Mouse (Mus musculus) embryonic facial prominence, embryonic 13.5 days (tissue): ENCODE data around the gene Asic4. TPM values are rescaled to one million over a fixed set of nuclear protein-coding genes. Genes with fewer than 3 reads are reported as not detected.

Source experiments
- ATAC-seq: fragments of 200-750 bp; cut with Nextera tagmentation; 2 replicates; pipeline ENCODE4 v1.8.0; 2017; ENCODE audit warnings: low read depth; ENCODE audit not compliant: insufficient number of reproducible peaks, insufficient read depth, low FRiP score, low TSS enrichment
- H3K27ac ChIP-seq: fragments of 300-500 bp; sonication (generic); 2 replicates; pipeline ENCODE4 v1.5.1; 2015; ENCODE audit warnings: moderate library complexity, mild to moderate bottlenecking, inconsistent platforms
- H3K27me3 ChIP-seq: fragments of 300-500 bp; sonication (generic); 2 replicates; pipeline ENCODE4 v1.6.1; 2015; ENCODE audit warnings: mild to moderate bottlenecking, inconsistent platforms
- H3K36me3 ChIP-seq: fragments of 300-500 bp; sonication (generic); 2 replicates; pipeline ENCODE4 v1.6.1; 2015; ENCODE audit warnings: mild to moderate bottlenecking, inconsistent platforms
- H3K4me1 ChIP-seq: fragments of 300-500 bp; sonication (generic); 2 replicates; pipeline ENCODE4 v1.6.1; 2015; ENCODE audit warnings: inconsistent platforms
- H3K4me2 ChIP-seq: fragments of 300-500 bp; sonication (generic); 2 replicates; pipeline ENCODE4 v1.6.1; 2015; ENCODE audit warnings: moderate library complexity, mild to moderate bottlenecking, inconsistent platforms
- H3K4me3 ChIP-seq: fragments of 300-500 bp; sonication (generic); 2 replicates; pipeline ENCODE4 v1.5.1; 2015; ENCODE audit warnings: mild to moderate bottlenecking, inconsistent platforms
- H3K9ac ChIP-seq: fragments of 300-500 bp; sonication (generic); 2 replicates; pipeline ENCODE4 v1.6.1; 2015; ENCODE audit warnings: mild to moderate bottlenecking, inconsistent platforms
- H3K9me3 ChIP-seq: fragments of 300-500 bp; sonication (generic); 2 replicates; pipeline ENCODE4 v1.6.1; 2016; ENCODE audit warnings: inconsistent platforms
- WGBS: fragments of 180-500 bp; shearing (Covaris S2); methylation state at CpG from one replicate; pipeline ENCODE4 v1.1.7; 2015; ENCODE audit warnings: mixed read lengths; 5-methylcytosine and 5-hydroxymethylcytosine counted together
- polyA plus RNA-seq: library from polyadenylated mRNA; unstranded; fragments of >200 nt; fragmentation: Nextera tagmentation; extraction: Ambion mirVana; gene quantifications from 2 replicates; pipeline ENCODE4 v1.2.1, GENCODE M21; 2015

Gene Asic4
- polyA plus RNA-seq, 1 experiment from 2014 or later: 0.45 TPM

DNA sequence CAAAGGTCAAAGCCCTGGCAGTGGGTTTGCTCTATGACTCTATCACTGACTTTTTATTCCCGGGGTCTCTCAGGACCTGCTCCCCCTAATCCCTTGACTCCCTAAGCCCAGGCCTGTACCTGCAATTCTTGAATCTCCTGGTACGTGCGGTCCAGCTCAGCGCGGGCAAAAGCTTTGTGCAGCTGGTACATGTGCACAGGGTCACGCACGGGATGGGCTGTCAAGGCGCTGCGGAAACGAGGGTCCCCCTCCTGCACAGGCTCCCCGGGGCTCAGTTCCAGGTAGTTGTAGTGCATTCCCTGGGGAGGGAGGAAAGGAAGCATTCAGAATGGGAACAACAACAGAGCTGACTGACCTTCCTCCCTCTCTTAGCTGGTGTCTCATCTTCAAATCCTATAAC is 26.2 kb downstream of the Asic4 start:
- Histone ChIP-seq H3K27ac (no peak overlapping the region), H3K27me3 (peaks cover 17% of the 10 kb centered on the region), H3K4me3 (no peak overlapping the region), H3K9ac (no peak overlapping the region), H3K4me2 (no peak overlapping the region), H3K4me1 (peaks cover 30% of the 10 kb centered on the region), H3K36me3 (peaks cover 48% of the 10 kb centered on the region), H3K9me3 (no peaks in the 10 kb centered on the region)
- 95% methylated on average over 11 of the region's 11 CpGs for WGBS
- no peak for ATAC-seq

DNA sequence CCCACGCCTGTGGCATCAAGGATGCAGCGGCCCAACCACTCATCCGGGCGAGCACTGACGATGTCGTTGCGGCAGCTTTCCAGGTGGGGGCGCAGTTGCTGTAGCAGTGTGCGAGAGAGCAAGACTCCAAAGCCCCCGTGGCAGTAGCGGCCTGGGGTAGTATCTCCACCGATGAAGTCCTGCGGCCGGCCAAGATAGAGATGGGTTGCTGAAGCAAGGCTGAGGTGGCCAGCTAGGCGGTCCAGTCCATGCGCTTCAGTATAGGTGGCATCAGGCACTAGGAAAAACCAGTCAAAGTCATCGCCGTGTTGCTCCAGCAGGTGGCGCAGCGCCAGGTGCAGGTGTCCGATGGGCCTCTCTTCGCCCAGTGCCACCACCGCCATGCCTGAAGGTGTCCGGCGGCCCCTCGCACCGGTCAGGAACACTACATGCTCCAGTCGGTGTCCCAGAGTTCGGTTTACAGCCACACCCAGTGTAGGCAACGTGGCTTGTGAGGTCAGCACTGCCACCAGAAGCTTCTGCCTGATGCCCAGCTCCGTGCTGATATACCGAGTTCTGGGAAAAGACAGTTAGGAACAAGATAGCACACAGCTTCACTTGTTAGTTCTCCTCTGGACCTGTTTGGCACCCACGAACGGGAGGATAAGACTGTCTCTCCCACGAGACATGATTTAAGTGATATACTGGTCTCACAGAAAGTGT is 27.2 kb downstream of the Asic4 start:
- no peak overlapping the region for H3K27ac ChIP-seq
- H3K36me3 ChIP-seq: peaks cover 44% of the 10 kb centered on the region
- WGBS: 12% methylated on average over 35 of the region's 35 CpGs
- H3K4me1 ChIP-seq: peaks cover 30% of the 10 kb centered on the region
- no peak overlapping the region for H3K9ac ChIP-seq
- H3K4me3 ChIP-seq: peak overlapping the region; percentile 85
- peak overlapping the region; percentile 86 for H3K4me2 ChIP-seq
- H3K27me3 ChIP-seq: peaks cover 27% of the 10 kb centered on the region
- no peak for ATAC-seq
- no peaks in the 10 kb centered on the region for H3K9me3 ChIP-seq

DNA sequence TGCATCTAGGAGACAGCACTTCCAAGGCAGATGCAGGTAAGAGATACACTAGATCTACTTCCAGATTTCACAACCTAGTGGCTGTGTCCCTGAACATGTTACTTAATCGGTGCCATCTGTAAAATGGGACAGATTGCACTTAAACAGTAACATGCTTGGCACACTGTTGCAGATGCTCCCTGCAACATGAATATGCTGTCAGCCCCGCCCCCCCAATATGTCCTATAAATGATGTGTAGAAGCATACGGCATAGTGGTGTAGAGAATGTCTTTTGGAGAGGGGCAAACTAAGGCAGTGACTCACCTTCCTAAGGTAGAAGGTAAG is 27.7 kb downstream of the Asic4 start:
- Histone ChIP-seq H3K27ac (no peak overlapping the region), H3K4me1 (peaks cover 30% of the 10 kb centered on the region), H3K4me3 (peak overlapping the region; percentile 85), H3K36me3 (peaks cover 39% of the 10 kb centered on the region), H3K9ac (peak overlapping the region; percentile 82; the same call in 1 of the 2 replicates), H3K4me2 (peak overlapping the region; percentile 86), H3K27me3 (peaks cover 32% of the 10 kb centered on the region), H3K9me3 (no peaks in the 10 kb centered on the region)
- 39% methylated on average over 3 of the region's 3 CpGs for WGBS
- ATAC-seq: no peak

- Histone ChIP-seq H3K27ac (peak overlapping the region; percentile 78), H3K4me1 (peaks cover 30% of the 10 kb centered on the region), H3K36me3 (peaks cover 34% of the 10 kb centered on the region), H3K4me3 (peak overlapping the region; percentile 85), H3K9me3 (no peaks in the 10 kb centered on the region), H3K4me2 (peak overlapping the region; percentile 86), H3K27me3 (peaks cover 38% of the 10 kb centered on the region), H3K9ac (peak overlapping the region; percentile 82)
- WGBS: 0% methylated on average over 19 of the region's 25 CpGs
- ATAC-seq: no peak
Measured at GRCm38 (mm10) chr1:75478497-75478896, 28.3 kb downstream of the Asic4 start.

- Histone ChIP-seq H3K36me3 (peaks cover 28% of the 10 kb centered on the region), H3K4me2 (peak within 1 kb of the TSS; percentile 86), H3K27ac (peak within 1 kb of the TSS; percentile 78), H3K9ac (peak within 1 kb of the TSS; percentile 82), H3K4me3 (peak within 1 kb of the TSS; percentile 85), H3K27me3 (peaks cover 42% of the 10 kb centered on the region), H3K4me1 (peaks cover 26% of the 10 kb centered on the region), H3K9me3 (no peaks in the 10 kb centered on the region)
- peak; percentile 87 for ATAC-seq
- WGBS: under 1% methylated on average over 65 of the region's 76 CpGs
Measured at GRCm38 (mm10) chr1:75478916-75479634, 28.8 kb downstream of the Asic4 start, which contains the start of the genes Chpf and Tmem198. Gene Chpf (minus strand): TSS chr1:75479307. Gene Tmem198 (plus strand): TSS chr1:75479532.

DNA sequence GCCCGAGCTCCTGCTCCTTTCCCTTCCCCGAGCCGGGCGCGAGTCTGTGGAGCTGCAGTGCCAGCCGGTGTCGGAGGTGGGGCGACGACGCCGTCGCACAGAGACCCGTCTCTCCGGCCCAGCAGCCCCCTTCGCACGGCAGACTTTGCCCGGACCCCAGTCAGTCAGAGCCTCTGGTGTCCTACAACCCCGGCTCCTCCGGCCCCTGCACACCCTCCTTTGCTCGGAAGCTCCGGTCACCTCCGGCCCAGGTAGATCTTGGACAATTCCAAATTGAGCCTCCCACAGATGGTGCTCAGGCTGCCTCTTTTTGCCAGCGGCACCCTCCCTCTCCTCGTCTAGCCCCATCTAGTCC is 29.4 kb downstream of the Asic4 start:
- WGBS: 1% methylated on average over 24 of the region's 24 CpGs
- Histone ChIP-seq H3K4me2 (peak overlapping the region; percentile 86), H3K4me3 (peak overlapping the region; percentile 85), H3K4me1 (peaks cover 25% of the 10 kb centered on the region), H3K36me3 (peaks cover 22% of the 10 kb centered on the region), H3K27ac (no peak overlapping the region; the same call in 1 of the 2 replicates), H3K9ac (peak overlapping the region; percentile 82), H3K27me3 (peaks cover 48% of the 10 kb centered on the region), H3K9me3 (no peaks in the 10 kb centered on the region)
- no peak for ATAC-seq

DNA sequence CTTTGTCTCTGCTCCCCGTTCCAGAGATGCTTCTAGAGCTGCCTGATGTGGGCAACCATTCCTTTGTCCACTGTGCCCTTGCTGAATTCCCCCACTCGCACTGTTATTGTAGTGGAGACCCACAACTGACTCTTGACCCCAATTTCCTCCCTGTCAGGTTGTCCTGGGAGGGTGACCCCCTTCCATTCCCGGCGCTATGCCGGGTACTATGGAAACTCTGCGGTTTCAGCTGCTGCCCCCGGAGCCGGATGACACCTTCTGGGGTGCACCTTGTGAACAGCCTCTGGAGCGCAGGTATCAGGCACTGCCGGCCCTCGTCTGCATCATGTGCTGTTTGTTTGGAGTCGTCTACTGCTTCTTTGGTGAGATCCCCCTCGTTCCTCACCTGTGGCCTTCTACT is 29.8 kb downstream of the Asic4 start:
- no peak overlapping the region for H3K27ac ChIP-seq
- H3K9ac ChIP-seq: 0 out of 2 replicates have a peak overlapping the region, but pooled peaks have one; percentile 82
- peaks cover 52% of the 10 kb centered on the region for H3K27me3 ChIP-seq
- peak overlapping the region; percentile 86 for H3K4me2 ChIP-seq
- ATAC-seq: no peak
- H3K4me3 ChIP-seq: peak overlapping the region; percentile 85
- H3K4me1 ChIP-seq: peaks cover 25% of the 10 kb centered on the region
- no peaks in the 10 kb centered on the region for H3K9me3 ChIP-seq
- WGBS: 18% methylated on average over 13 of the region's 13 CpGs
- peaks cover 18% of the 10 kb centered on the region for H3K36me3 ChIP-seq

DNA sequence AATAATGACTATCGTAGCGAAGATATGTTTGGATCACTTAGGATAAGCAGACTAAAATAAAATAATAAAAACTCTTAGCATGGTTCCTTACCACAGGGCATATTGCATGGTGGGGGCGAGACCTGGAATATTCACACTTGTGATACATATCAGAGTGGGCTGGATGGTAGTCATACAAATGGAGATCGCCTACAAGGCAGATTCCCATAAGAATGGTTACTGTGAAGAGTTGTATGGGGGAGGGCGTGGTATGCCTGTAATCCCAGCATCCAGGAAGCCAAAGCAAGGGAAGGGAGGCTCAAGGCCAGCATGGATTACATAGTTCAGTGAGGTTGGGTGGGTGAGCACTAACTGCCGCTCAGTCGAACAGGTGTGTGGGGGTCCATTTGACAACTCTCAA is 30.5 kb downstream of the Asic4 start:
- no peak overlapping the region for H3K4me3 ChIP-seq
- no peak overlapping the region for H3K9ac ChIP-seq
- peaks cover 59% of the 10 kb centered on the region for H3K27me3 ChIP-seq
- no peak overlapping the region for H3K27ac ChIP-seq
- no peak for ATAC-seq
- peaks cover 11% of the 10 kb centered on the region for H3K36me3 ChIP-seq
- H3K4me1 ChIP-seq: peaks cover 25% of the 10 kb centered on the region
- no peak overlapping the region for H3K4me2 ChIP-seq
- 84% methylated on average over 7 of the region's 7 CpGs for WGBS
- H3K9me3 ChIP-seq: no peaks in the 10 kb centered on the region

- Histone ChIP-seq H3K4me2 (peak overlapping the region; percentile 82), H3K4me1 (peaks cover 21% of the 10 kb centered on the region), H3K27ac (no peak overlapping the region), H3K4me3 (peak overlapping the region; percentile 56), H3K9me3 (no peaks in the 10 kb centered on the region), H3K9ac (peak overlapping the region; percentile 65; the same call in 1 of the 2 replicates), H3K36me3 (peaks cover 30% of the 10 kb centered on the region), H3K27me3 (peaks cover 79% of the 10 kb centered on the region)
- WGBS: 4% methylated on average over 24 of the region's 24 CpGs
- no peak for ATAC-seq
Measured at GRCm38 (mm10) chr1:75486561-75486960, 36.3 kb downstream of the Asic4 start.

GRCm38 (mm10) chr1:75487040-75487404 is 36.8 kb downstream of the Asic4 start:
- Histone ChIP-seq H3K27me3 (peaks cover 76% of the 10 kb centered on the region), H3K4me3 (peak overlapping the region; percentile 56), H3K9ac (peak overlapping the region; percentile 65), H3K36me3 (peaks cover 34% of the 10 kb centered on the region), H3K27ac (no peak overlapping the region), H3K4me2 (peak overlapping the region; percentile 82), H3K4me1 (peaks cover 21% of the 10 kb centered on the region), H3K9me3 (no peaks in the 10 kb centered on the region)
- ATAC-seq: no peak
- under 1% methylated on average over 13 of the region's 13 CpGs for WGBS

- Histone ChIP-seq H3K4me2 (peak overlapping the region; percentile 82), H3K9me3 (no peaks in the 10 kb centered on the region), H3K4me1 (peaks cover 21% of the 10 kb centered on the region), H3K9ac (peak overlapping the region; percentile 65), H3K36me3 (peaks cover 40% of the 10 kb centered on the region), H3K4me3 (peak overlapping the region; percentile 56), H3K27ac (no peak overlapping the region), H3K27me3 (peaks cover 73% of the 10 kb centered on the region)
- WGBS: 0% methylated on average over 62 of the region's 62 CpGs
- peak; percentile 68 for ATAC-seq
Measured at GRCm38 (mm10) chr1:75487405-75488161, 37.3 kb downstream of the Asic4 start.
